Mouse (Mus musculus): ENCODE data around the gene Ofcc1. TPM values are rescaled to one million over a fixed set of nuclear protein-coding genes. Genes with fewer than 3 reads are reported as not detected.

Ofcc1 gene
- polyA plus RNA-seq, 1 experiment from 2014 or later, result 0.10 TPM

- Histone ChIP-seq H3K4me2 (ENCODE audit: low read depth, low read length) (no peak overlapping the region), H3K9ac (ENCODE audit: low read length) (no peak overlapping the region), H3K27me3 (ENCODE audit: control insufficient read depth, insufficient read depth, low read length) (no peaks in the 10 kb centered on the region), H3K4me1 (ENCODE audit: control insufficient read depth, insufficient read depth, low read length) (no peaks in the 10 kb centered on the region), H3K27ac (ENCODE audit: low read length) (no peak overlapping the region), H3K36me3 (ENCODE audit: control insufficient read depth, insufficient read depth, low read length) (no peaks in the 10 kb centered on the region), H3K9me3 (replicated peaks; ENCODE audit: control insufficient read depth, low read length) (no peaks in the 10 kb centered on the region), H3K4me3 (replicated peaks; ENCODE audit: low read length) (no peak overlapping the region)
- ATAC-seq (ENCODE audit: insufficient read depth, low FRiP score), result no peak
- WGBS, result 66% methylated on average over 4 of the region's 4 CpGs
Measured at GRCm38 (mm10) chr13:39997901-39998300, 363.3 kb downstream of the Ofcc1 start.

GRCm38 (mm10) chr13:39979294-39980061, 381.8 kb downstream of the Ofcc1 start:
- H3K27me3 ChIP-seq (ENCODE audit: control insufficient read depth, insufficient read depth, low read length), result no peaks in the 10 kb centered on the region
- no peak overlapping the region for H3K27ac ChIP-seq (ENCODE audit: low read length)
- 81% methylated on average over 18 of the region's 18 CpGs for WGBS
- no peaks in the 10 kb centered on the region for H3K9me3 ChIP-seq (replicated peaks; ENCODE audit: control insufficient read depth, low read length)
- H3K4me2 ChIP-seq (ENCODE audit: low read depth, low read length), result no peak overlapping the region
- no peak for ATAC-seq (ENCODE audit: insufficient read depth, low FRiP score)
- H3K9ac ChIP-seq (ENCODE audit: low read length), result no peak overlapping the region
- H3K36me3 ChIP-seq (ENCODE audit: control insufficient read depth, insufficient read depth, low read length), result no peaks in the 10 kb centered on the region
- no peak overlapping the region for H3K4me3 ChIP-seq (replicated peaks; ENCODE audit: low read length)
- no peaks in the 10 kb centered on the region for H3K4me1 ChIP-seq (ENCODE audit: control insufficient read depth, insufficient read depth, low read length)

GRCm38 (mm10) chr13:39968349-39969016, 392.8 kb downstream of the Ofcc1 start:
- H3K27ac ChIP-seq (ENCODE audit: low read length), result no peak overlapping the region
- no peak overlapping the region for H3K4me2 ChIP-seq (ENCODE audit: low read depth, low read length)
- WGBS, result 87% methylated on average over 8 of the region's 8 CpGs
- ATAC-seq (ENCODE audit: insufficient read depth, low FRiP score), result no peak
- 0 out of 2 replicates have a peak, but pooled peaks cover 5% of the 10 kb centered on the region for H3K9me3 ChIP-seq (replicated peaks; ENCODE audit: control insufficient read depth, low read length)
- H3K27me3 ChIP-seq (ENCODE audit: control insufficient read depth, insufficient read depth, low read length), result no peaks in the 10 kb centered on the region
- no peak overlapping the region for H3K4me3 ChIP-seq (replicated peaks; ENCODE audit: low read length)
- H3K36me3 ChIP-seq (ENCODE audit: control insufficient read depth, insufficient read depth, low read length), result no peaks in the 10 kb centered on the region
- no peaks in the 10 kb centered on the region for H3K4me1 ChIP-seq (ENCODE audit: control insufficient read depth, insufficient read depth, low read length)
- H3K9ac ChIP-seq (ENCODE audit: low read length), result no peak overlapping the region

GRCm38 (mm10) chr13:39957226-39957625, 404.0 kb downstream of the Ofcc1 start:
- Histone ChIP-seq H3K27me3 (ENCODE audit: control insufficient read depth, insufficient read depth, low read length) (no peaks in the 10 kb centered on the region), H3K4me2 (ENCODE audit: low read depth, low read length) (no peak overlapping the region), H3K4me1 (ENCODE audit: control insufficient read depth, insufficient read depth, low read length) (no peaks in the 10 kb centered on the region), H3K9me3 (replicated peaks; ENCODE audit: control insufficient read depth, low read length) (no peaks in the 10 kb centered on the region), H3K36me3 (ENCODE audit: control insufficient read depth, insufficient read depth, low read length) (no peaks in the 10 kb centered on the region), H3K4me3 (replicated peaks; ENCODE audit: low read length) (no peak overlapping the region), H3K9ac (ENCODE audit: low read length) (no peak overlapping the region), H3K27ac (ENCODE audit: low read length) (no peak overlapping the region)
- ATAC-seq (ENCODE audit: insufficient read depth, low FRiP score), result no peak
- 70% methylated on average over 3 of the region's 3 CpGs for WGBS

GRCm38 (mm10) chr13:39956017-39956416, 405.2 kb downstream of the Ofcc1 start:
- no peaks in the 10 kb centered on the region for H3K27me3 ChIP-seq (ENCODE audit: control insufficient read depth, insufficient read depth, low read length)
- no peak overlapping the region for H3K27ac ChIP-seq (ENCODE audit: low read length)
- H3K4me2 ChIP-seq (ENCODE audit: low read depth, low read length), result no peak overlapping the region
- 81% methylated on average over 5 of the region's 5 CpGs for WGBS
- no peak overlapping the region for H3K4me3 ChIP-seq (replicated peaks; ENCODE audit: low read length)
- no peaks in the 10 kb centered on the region for H3K9me3 ChIP-seq (replicated peaks; ENCODE audit: control insufficient read depth, low read length)
- no peaks in the 10 kb centered on the region for H3K36me3 ChIP-seq (ENCODE audit: control insufficient read depth, insufficient read depth, low read length)
- H3K4me1 ChIP-seq (ENCODE audit: control insufficient read depth, insufficient read depth, low read length), result no peaks in the 10 kb centered on the region
- ATAC-seq (ENCODE audit: insufficient read depth, low FRiP score), result no peak
- no peak overlapping the region for H3K9ac ChIP-seq (ENCODE audit: low read length)

Data from stomach, embryonic 16.5 days (tissue).